Comparison of ENCODE assay signal across 8 mouse cellular contexts in the genomic region with DNA sequence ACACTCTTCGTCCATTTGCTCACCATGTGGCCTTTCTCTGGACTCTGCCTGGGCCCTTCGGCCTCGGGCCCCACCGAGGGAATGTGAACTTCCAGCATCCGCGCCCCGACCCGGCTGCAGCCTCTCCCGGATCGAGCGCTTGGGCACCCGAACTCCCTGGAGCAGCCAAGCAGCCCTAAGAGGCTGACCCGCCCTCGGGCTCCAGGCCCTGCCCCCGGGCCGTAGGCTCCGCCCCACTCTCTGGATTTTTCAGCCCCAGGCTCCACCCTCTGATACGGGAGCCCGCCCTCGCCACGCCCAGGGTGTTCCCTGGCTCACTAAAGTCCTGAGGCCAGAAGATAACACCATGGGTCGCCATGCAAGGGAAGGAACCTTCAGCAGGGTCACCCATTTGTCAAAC. TPM values are rescaled to one million over a fixed set of nuclear protein-coding genes. Genes with fewer than 3 reads are reported as not detected.
DNase-seq lines count a peak whose midpoint lies in the region; ATAC-seq and TF ChIP-seq lines count a peak whose summit lies in the region.

A gene (minus strand): TSS at position 137 of the 400 bp plus-strand sequence.

- peak within 1 kb of the TSS; percentile 81 for H3K4me2 ChIP-seq in heart, embryonic 13.5 days
- peak within 1 kb of the TSS; percentile 93 for H3K4me2 ChIP-seq in kidney, postnatal 0 days (ENCODE audit: low read length)
- H3K4me2 ChIP-seq in liver, embryonic 15.5 days: peak within 1 kb of the TSS; percentile 82
- peak within 1 kb of the TSS; percentile 99 for H3K4me2 ChIP-seq in stomach, embryonic 14.5 days (replicated peaks; ENCODE audit: low read depth, low read length)

- peaks cover 39% of the 10 kb centered on the region for H3K27me3 ChIP-seq in heart, embryonic 13.5 days (replicated peaks)
- H3K27me3 ChIP-seq in kidney, postnatal 0 days (ENCODE audit: insufficient read depth, low read length): peaks cover 6% of the 10 kb centered on the region; the same call in 1 of the 2 replicates
- H3K27me3 ChIP-seq in liver, embryonic 15.5 days: peaks cover 42% of the 10 kb centered on the region
- no peaks in the 10 kb centered on the region for H3K27me3 ChIP-seq in stomach, embryonic 14.5 days (ENCODE audit: control insufficient read depth, insufficient read depth, low read length)

- under 1% methylated on average over 22 of the region's 22 CpGs for WGBS in heart, embryonic 13.5 days
- WGBS in kidney, postnatal 0 days: 2% methylated on average over 21 of the region's 22 CpGs
- WGBS in liver, embryonic 15.5 days (ENCODE audit: insufficient replicate concordance): under 1% methylated on average over 22 of the region's 22 CpGs
- WGBS in stomach, embryonic 14.5 days: 2% methylated on average over 22 of the region's 22 CpGs

- DNase-seq in c-Kit-negative CD71-positive TER-119-positive erythroid progenitor cells, embryonic 14.5 days (ENCODE audit: low read depth, low spot score): peak; percentile 97
- DNase-seq in kidney, postnatal 0 days (ENCODE audit: low spot score): peak; percentile 90
- DNase-seq in neural tube, embryonic 10.5 days (ENCODE audit: extremely low spot score, low spot score): peak; percentile 77

- no peak within 1 kb of the TSS for H3K27ac ChIP-seq in heart, embryonic 13.5 days (replicated peaks)
- no peak within 1 kb of the TSS for H3K27ac ChIP-seq in kidney, postnatal 0 days
- peak within 1 kb of the TSS; percentile 90 for H3K27ac ChIP-seq in liver, embryonic 15.5 days (replicated peaks)
- no peak within 1 kb of the TSS for H3K27ac ChIP-seq in stomach, embryonic 14.5 days (ENCODE audit: low read length)

- H3K9ac ChIP-seq in heart, embryonic 13.5 days: peak within 1 kb of the TSS; percentile 71
- H3K9ac ChIP-seq in kidney, postnatal 0 days (ENCODE audit: low read depth, low read length): peak within 1 kb of the TSS; percentile 55; the same call in 1 of the 2 replicates
- peak within 1 kb of the TSS; percentile 90 for H3K9ac ChIP-seq in liver, embryonic 15.5 days
- peak within 1 kb of the TSS; percentile 28 for H3K9ac ChIP-seq in stomach, embryonic 14.5 days (replicated peaks; ENCODE audit: low read depth, low read length)

- H3K4me3 ChIP-seq in heart, embryonic 13.5 days: peak within 1 kb of the TSS; percentile 56
- peak within 1 kb of the TSS; percentile 38 for H3K4me3 ChIP-seq in kidney, postnatal 0 days (replicated peaks; ENCODE audit: low read depth, low read length)
- peak within 1 kb of the TSS; percentile 82 for H3K4me3 ChIP-seq in liver, embryonic 15.5 days (replicated peaks)
- H3K4me3 ChIP-seq in stomach, embryonic 14.5 days (ENCODE audit: low read depth, low read length): peak within 1 kb of the TSS; percentile 46

- H3K4me1 ChIP-seq in heart, embryonic 13.5 days: peaks cover 16% of the 10 kb centered on the region
- peaks cover 5% of the 10 kb centered on the region; the same call in 1 of the 2 replicates for H3K4me1 ChIP-seq in kidney, postnatal 0 days (replicated peaks; ENCODE audit: insufficient read depth, low read length)
- peaks cover 54% of the 10 kb centered on the region for H3K4me1 ChIP-seq in liver, embryonic 15.5 days (replicated peaks)
- H3K4me1 ChIP-seq in stomach, embryonic 14.5 days (ENCODE audit: control insufficient read depth, insufficient read depth, low read length): peaks cover 5% of the 10 kb centered on the region; the same call in 1 of the 2 replicates

- no peak for TF ChIP-seq CTCF in kidney, postnatal 0 days (IDR thresholded peaks at IDR 0.05; ENCODE audit: low read depth)

- H3K9me3 ChIP-seq in heart, embryonic 13.5 days: 0 out of 2 replicates have a peak, but pooled peaks cover 5% of the 10 kb centered on the region
- H3K9me3 ChIP-seq in kidney, postnatal 0 days (replicated peaks; ENCODE audit: low read length): no peaks in the 10 kb centered on the region
- H3K9me3 ChIP-seq in liver, embryonic 15.5 days (replicated peaks): no peaks in the 10 kb centered on the region
- no peaks in the 10 kb centered on the region for H3K9me3 ChIP-seq in stomach, embryonic 14.5 days (ENCODE audit: control insufficient read depth, low read depth, low read length)

- ATAC-seq in CD4-positive, CD25-positive, alpha-beta regulatory T cell, adult 4 months: peak; percentile 69
- peak; percentile 87 for ATAC-seq in erythroid progenitor cell, adult 5-6 weeks (replicated peaks; ENCODE audit: low FRiP score, poor library complexity, severe bottlenecking)
- peak; percentile 86 for ATAC-seq in heart, embryonic 13.5 days (ENCODE audit: extremely low read depth, insufficient number of reproducible peaks, low FRiP score, low TSS enrichment)
- ATAC-seq in kidney, postnatal 0 days (replicated peaks; ENCODE audit: low FRiP score, low read depth): peak; percentile 92
- ATAC-seq in liver, embryonic 15.5 days (ENCODE audit: insufficient read depth): peak; percentile 93
- peak; percentile 97 for ATAC-seq in stomach, embryonic 14.5 days (ENCODE audit: insufficient number of reproducible peaks, insufficient read depth, low FRiP score, low read depth)

- peaks cover 27% of the 10 kb centered on the region for H3K36me3 ChIP-seq in heart, embryonic 13.5 days
- H3K36me3 ChIP-seq in kidney, postnatal 0 days (ENCODE audit: insufficient read depth, low read length): peaks cover 22% of the 10 kb centered on the region
- H3K36me3 ChIP-seq in liver, embryonic 15.5 days (replicated peaks): peaks cover 32% of the 10 kb centered on the region
- H3K36me3 ChIP-seq in stomach, embryonic 14.5 days (ENCODE audit: control insufficient read depth, insufficient read depth, low read length): peaks cover 21% of the 10 kb centered on the region

RNA-seq across cellular contexts. Expression of the gene that starts here (rescaled TPM):
- polyA plus RNA-seq in CD4-positive, CD25-positive, alpha-beta regulatory T cell, adult 4 months (2017; shearing (Covaris generic)): 1 to 10 TPM; 1.5 to 2.6 TPM
- total RNA-seq in erythroid progenitor cell, adult 5-6 weeks (2015; ENCODE audit: low replicate concordance): 179 and 188 TPM in 2 replicates
- 123 and 145 TPM in 2 replicates for total RNA-seq in erythroid progenitor cell, adult 5-6 weeks (2017; ENCODE audit: low replicate concordance)
- polyA plus RNA-seq in heart, embryonic 13.5 days (2015; fragmentation: Nextera tagmentation; extraction: Ambion mirVana): 2.3 and 3.0 TPM in 2 replicates
- polyA plus RNA-seq in kidney, postnatal 0 days (2015; fragmentation: Nextera tagmentation; extraction: Ambion mirVana): 1.1 and 1.4 TPM in 2 replicates
- 34.9 and 36.4 TPM in 2 replicates for polyA plus RNA-seq in liver, embryonic 15.5 days (2015; fragmentation: Nextera tagmentation; extraction: Ambion mirVana)
- polyA plus RNA-seq in stomach, embryonic 14.5 days (2014; fragmentation: Nextera tagmentation; extraction: Ambion mirVana): 1.4 TPM in 2 replicates

Comparison
In these comparisons a context has a peak if more than half of its experiments do, and no peak if none do; other contexts are left out.
1. H3K9ac ChIP-seq: peak in every context shown above with its lines; median percentile 90 in liver, embryonic 15.5 days; 71 in heart, embryonic 13.5 days; 55 in kidney, postnatal 0 days; 28 in stomach, embryonic 14.5 days.